Comparison of ENCODE assay signal across 22 mouse cellular contexts in genomic region chr5:24993190-24993589, GRCm38 (mm10).
A peak's percentile ranks its signal among the peaks of the same experiment; 100 is the strongest.
DNase-seq lines count a peak whose midpoint lies in the region; ATAC-seq and TF ChIP-seq lines count a peak whose summit lies in the region.
"Had no signal": no experiment of that assay in that cellular context is flagged by ENCODE, and none has a peak within 500 bp of the region (broad histone marks: within the 10 kb centered on the region; RNA-seq: fewer than 3 reads in every experiment).

No protein-coding gene starts in this region.

- no peak for TF ChIP-seq POLR2A in heart, adult 2 months (IDR thresholded peaks at IDR 0.05; ENCODE audit: insufficient read depth, low read depth, low read length)

- intact Hi-C loops in heart, adult 2 months (cut with DNase I): no loop called here

- no peak for DNase-seq in heart, postnatal 4 days
- no peak for DNase-seq in heart, postnatal 0 days (ENCODE audit: low spot score)
- no peak for DNase-seq in heart, adult 2 months
- DNase-seq in lung, postnatal 10 days: no peak
- DNase-seq in embryo, embryonic 11 days: no peak
- DNase-seq: adrenal gland, adult 8-10 months; adrenal gland, postnatal 36 days; cerebellum, adult 8-10 months; cerebellum, postnatal 14 days; forebrain, postnatal 0 days; gastrocnemius, adult 2 months; gastrocnemius, postnatal 25 days; heart, adult 18-20 months; kidney, adult 18-20 months had no signal

- no peaks in the 10 kb centered on the region; the same call in 1 of the 2 replicates for H3K36me3 ChIP-seq in heart, embryonic 13.5 days
- peaks cover 11% of the 10 kb centered on the region for H3K36me3 ChIP-seq in heart, postnatal 0 days (replicated peaks; ENCODE audit: control insufficient read depth, insufficient read depth, low read length)
- no peaks in the 10 kb centered on the region for H3K36me3 ChIP-seq in heart, adult 2 months (ENCODE audit: control insufficient read depth, insufficient read depth, low read length)
- peaks cover 4% of the 10 kb centered on the region for H3K36me3 ChIP-seq in megakaryocyte, embryonic 14.5 days (replicated peaks; ENCODE audit: low read length)
- H3K36me3 ChIP-seq: embryonic facial prominence, embryonic 10.5 days; hindbrain, embryonic 10.5 days; intestine, embryonic 15.5 days had no signal

- peak overlapping the region; percentile 75 for H3K4me2 ChIP-seq in heart, embryonic 13.5 days
- H3K4me2 ChIP-seq in heart, postnatal 0 days (ENCODE audit: low read depth, low read length): peak overlapping the region; percentile 63
- H3K4me2 ChIP-seq: forebrain, embryonic 13.5 days; hindbrain, embryonic 14.5 days; intestine, embryonic 15.5 days had no signal

- H3K4me1 ChIP-seq in heart, embryonic 13.5 days: peaks cover 83% of the 10 kb centered on the region
- H3K4me1 ChIP-seq in heart, postnatal 0 days (ENCODE audit: control insufficient read depth, insufficient read depth): peaks cover 55% of the 10 kb centered on the region
- peaks cover 10% of the 10 kb centered on the region for H3K4me1 ChIP-seq in heart, adult 2 months (ENCODE audit: control insufficient read depth, insufficient read depth, low read length)
- H3K4me1 ChIP-seq in megakaryocyte, embryonic 14.5 days: peaks cover 75% of the 10 kb centered on the region
- H3K4me1 ChIP-seq: forebrain, embryonic 13.5 days had no signal

- no peak for TF ChIP-seq CTCF in heart, postnatal 0 days (IDR thresholded peaks at IDR 0.05; ENCODE audit: low read depth)
- TF ChIP-seq CTCF in heart, adult 2 months (IDR thresholded peaks at IDR 0.05): no peak

- no peaks in the 10 kb centered on the region for H3K79me2 ChIP-seq in heart, adult 2 months (replicated peaks; ENCODE audit: control insufficient read depth, insufficient read depth, low read length)

- H3K27ac ChIP-seq in heart, embryonic 13.5 days (replicated peaks): no peak overlapping the region
- no peak overlapping the region for H3K27ac ChIP-seq in heart, postnatal 0 days (ENCODE audit: low read depth)
- no peak overlapping the region for H3K27ac ChIP-seq in heart, adult 2 months
- H3K27ac ChIP-seq: embryonic facial prominence, embryonic 10.5 days; forebrain, embryonic 13.5 days; gastrocnemius, adult 2 months; hindbrain, embryonic 10.5 days; hindbrain, embryonic 14.5 days; intestine, embryonic 15.5 days had no signal

- no peak for TF ChIP-seq EP300 in heart, postnatal 0 days (IDR thresholded peaks at IDR 0.05; ENCODE audit: low read depth)
- TF ChIP-seq EP300 in heart, adult 2 months (IDR thresholded peaks at IDR 0.05; ENCODE audit: insufficient read depth, low read depth, low read length): no peak

- H3K27me3 ChIP-seq in heart, embryonic 13.5 days (replicated peaks): no peaks in the 10 kb centered on the region; the same call in 1 of the 2 replicates
- H3K27me3 ChIP-seq in heart, postnatal 0 days (ENCODE audit: control insufficient read depth, insufficient read depth, low read length): no peaks in the 10 kb centered on the region
- no peaks in the 10 kb centered on the region for H3K27me3 ChIP-seq in heart, adult 2 months (ENCODE audit: control insufficient read depth, insufficient read depth, low read length)
- H3K27me3 ChIP-seq in megakaryocyte, embryonic 14.5 days (replicated peaks): peaks cover 4% of the 10 kb centered on the region
- H3K27me3 ChIP-seq: forebrain, embryonic 13.5 days; intestine, embryonic 15.5 days had no signal

- H3K9ac ChIP-seq in heart, embryonic 13.5 days: peak overlapping the region; percentile 87; the same call in 1 of the 2 replicates
- H3K9ac ChIP-seq in heart, postnatal 0 days (replicated peaks; ENCODE audit: low read depth, low read length): peak overlapping the region; percentile 66; the same call in 1 of the 2 replicates
- H3K9ac ChIP-seq in heart, adult 2 months (ENCODE audit: low read depth, low read length): no peak overlapping the region
- H3K9ac ChIP-seq: forebrain, embryonic 13.5 days; forebrain, postnatal 0 days; hindbrain, embryonic 14.5 days; intestine, embryonic 15.5 days had no signal

- H3K4me3 ChIP-seq in heart, embryonic 13.5 days: no peak overlapping the region
- H3K4me3 ChIP-seq in heart, postnatal 0 days (ENCODE audit: low read depth, low read length): peak overlapping the region; percentile 50
- no peak overlapping the region for H3K4me3 ChIP-seq in heart, adult 2 months
- H3K4me3 ChIP-seq in megakaryocyte, embryonic 14.5 days (replicated peaks): peak overlapping the region; percentile 6
- H3K4me3 ChIP-seq: embryonic facial prominence, embryonic 10.5 days; forebrain, embryonic 13.5 days; gastrocnemius, adult 2 months; hindbrain, embryonic 10.5 days; intestine, embryonic 15.5 days had no signal

- 52% methylated on average over 3 of the region's 3 CpGs for WGBS in heart, embryonic 13.5 days
- WGBS in heart, postnatal 0 days: 52% methylated on average over 3 of the region's 3 CpGs
- 58% methylated on average over 3 of the region's 3 CpGs for WGBS in heart, adult 2 months

- H3K9me3 ChIP-seq in heart, embryonic 13.5 days: no peaks in the 10 kb centered on the region
- no peaks in the 10 kb centered on the region for H3K9me3 ChIP-seq in heart, postnatal 0 days (replicated peaks; ENCODE audit: control insufficient read depth, low read length)
- no peaks in the 10 kb centered on the region for H3K9me3 ChIP-seq in megakaryocyte, embryonic 14.5 days
- H3K9me3 ChIP-seq: embryonic facial prominence, embryonic 10.5 days; forebrain, embryonic 13.5 days; hindbrain, embryonic 10.5 days; intestine, embryonic 15.5 days had no signal

- no peak for ATAC-seq in heart, embryonic 13.5 days (ENCODE audit: extremely low read depth, insufficient number of reproducible peaks, low FRiP score, low TSS enrichment)
- ATAC-seq in heart, postnatal 0 days (ENCODE audit: insufficient read depth, low read depth): no peak
- peak; percentile 65 for ATAC-seq in common myeloid progenitor, adult 5-6 weeks (replicated peaks; ENCODE audit: low read depth, poor library complexity, severe bottlenecking)
- ATAC-seq: forebrain, embryonic 13.5 days; forebrain, postnatal 0 days; intestine, embryonic 15.5 days had no signal

Comparison
In these comparisons a context has a peak if more than half of its experiments do, and no peak if none do; other contexts are left out.
1. H3K4me3 ChIP-seq: peak in heart, postnatal 0 days (single experiment) and megakaryocyte, embryonic 14.5 days (single experiment); none in heart, embryonic 13.5 days (single experiment) and heart, adult 2 months (single experiment).